Mouse (Mus musculus) lung, postnatal 36 days (tissue): ENCODE measurements around the gene Ifna2.
A peak's percentile ranks its signal among the peaks of the same experiment; 100 is the strongest.

ENCODE experiments used
- DNase-seq: peaks from one replicate; pipeline ENCODE4 v3.0.0; 2022; ENCODE audit warnings: mixed read lengths

Gene Ifna2

DNA sequence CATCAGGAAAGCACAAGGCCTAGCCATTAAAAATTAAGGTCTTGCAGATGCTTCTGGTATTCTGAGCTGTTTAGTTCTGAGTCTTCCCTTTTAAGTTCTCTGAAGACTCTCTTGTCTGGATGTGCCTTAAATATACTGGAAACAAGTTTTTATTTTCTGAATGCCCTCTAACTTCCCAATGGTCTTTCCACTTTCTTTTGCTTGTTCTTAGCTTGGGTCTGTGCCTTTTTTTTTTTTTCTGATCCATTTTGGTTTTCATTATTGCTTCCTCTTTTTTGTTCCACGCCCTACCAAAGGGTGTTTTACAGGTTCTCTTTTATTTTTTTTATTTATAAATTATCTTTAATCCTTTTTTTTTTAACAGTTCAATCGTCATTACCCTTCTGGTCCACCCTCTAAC, 39.4 kb downstream of the Ifna2 start, which contains the start of gene Ifna13:
TSS of gene Ifna13 (minus strand) at position 101 of the 400 bp plus-strand sequence.
- DNase-seq: no peak

DNA sequence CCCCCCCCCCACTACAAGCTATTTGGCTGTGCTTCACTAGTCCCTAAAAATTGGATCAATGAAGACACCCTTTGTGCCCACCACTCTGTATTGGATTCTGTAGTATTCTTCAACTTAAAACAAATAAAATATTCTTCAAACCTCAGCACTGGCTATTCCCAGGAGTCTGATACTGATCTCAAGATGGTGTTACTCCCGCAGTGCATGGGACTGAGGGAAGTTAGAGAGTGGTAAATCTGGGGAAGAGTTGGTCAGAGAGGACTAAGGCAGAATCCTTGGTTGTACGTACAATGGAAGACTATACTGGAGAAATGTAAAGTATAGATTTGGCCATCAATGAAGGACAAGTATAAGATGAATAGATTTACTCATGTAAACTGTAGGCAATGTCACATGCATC, 41.2 kb downstream of the Ifna2 start:
- DNase-seq: no peak

DNA sequence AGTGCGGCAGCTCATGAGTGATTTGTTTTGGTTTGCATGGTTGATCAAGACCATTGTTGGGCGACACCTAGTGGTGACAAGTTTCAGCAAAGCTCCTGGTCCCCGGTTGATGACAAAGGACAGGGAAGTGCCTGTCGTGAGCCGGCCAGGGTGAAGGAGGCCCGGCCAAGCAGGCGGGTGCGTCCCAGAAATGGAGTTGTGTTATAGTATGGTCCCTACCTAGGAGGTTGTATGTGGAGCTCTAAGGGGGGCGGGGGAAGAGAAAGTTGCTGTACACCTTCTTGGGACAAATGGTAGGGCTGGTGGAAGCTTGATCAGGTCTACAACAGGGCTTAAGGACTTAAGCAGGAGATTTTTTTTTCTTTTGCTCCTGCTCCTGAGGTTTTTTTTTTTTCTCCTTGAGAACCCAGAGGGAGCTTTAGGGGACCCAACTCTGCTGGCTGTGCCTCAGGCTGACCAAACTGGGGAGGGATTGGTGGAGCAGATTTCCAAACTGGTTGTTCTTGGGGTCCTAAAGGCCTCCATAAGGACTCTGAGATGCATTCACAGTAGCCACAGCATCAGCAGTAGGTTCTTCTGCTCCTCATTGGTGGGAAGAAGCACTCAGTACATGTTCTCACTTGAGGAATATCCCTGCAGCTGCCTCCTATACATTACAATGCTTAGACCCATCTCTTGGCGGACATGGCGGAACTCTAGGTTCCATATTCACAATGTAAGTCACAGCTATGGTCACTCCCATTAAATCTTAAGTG, 42.5 kb downstream of the Ifna2 start:
- DNase-seq: peak; percentile 96

DNA sequence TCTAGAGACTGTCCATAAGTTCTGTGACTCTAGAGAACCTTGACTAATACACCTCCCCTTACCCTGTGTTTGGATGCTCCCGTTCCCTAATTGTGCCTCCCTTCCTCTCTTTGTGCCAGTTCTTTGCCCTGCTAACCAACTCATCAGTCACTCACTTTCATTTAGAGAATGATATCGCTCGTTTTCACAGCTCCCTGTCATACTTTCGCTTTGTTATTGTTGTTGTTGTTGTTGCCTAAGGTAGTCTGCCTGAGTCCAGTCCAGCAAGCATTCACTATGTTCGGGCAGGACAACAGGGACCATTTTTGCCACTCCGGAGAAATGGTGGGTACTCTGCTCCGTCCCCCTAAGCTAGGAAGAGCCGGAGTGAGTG, 43.0 kb downstream of the Ifna2 start:
- DNase-seq: no peak

DNA sequence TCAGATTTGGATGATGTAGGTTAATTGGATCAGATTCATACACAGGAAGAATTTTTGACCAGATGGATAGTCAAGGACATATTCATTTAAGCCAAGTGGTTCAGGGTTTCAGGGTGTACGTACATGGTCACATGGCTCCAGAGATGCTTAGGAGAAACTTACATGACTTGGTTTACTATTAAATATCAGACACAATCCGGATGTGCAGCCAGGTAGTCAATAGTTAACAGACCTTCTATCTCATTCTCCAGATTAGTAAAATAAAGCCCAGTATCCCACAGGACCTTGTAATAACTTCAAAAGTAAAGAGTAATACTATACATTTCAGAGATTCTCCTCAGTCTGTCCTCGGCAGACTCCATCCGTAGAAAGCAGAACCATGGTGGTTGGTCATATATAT, 49.4 kb downstream of the Ifna2 start, which contains the start of gene C87499:
TSS of gene C87499 (minus strand) at position 101 of the 400 bp plus-strand sequence.
- no peak for DNase-seq
